Mouse (Mus musculus) CH12.LX (cell line): ENCODE data around the gene Rnf6.

Source experiments
- CTCF ChIP-seq, 2 experiments: IDR thresholded peaks in 1 of 2; conservative IDR thresholded peaks in 1 of 2; 2 replicates each; pipeline ENCODE4 v1.5.1; 2011 to 2012; ENCODE audit warnings: low read depth in 2 of 2, low read length in 2 of 2, improper control_type of control experiment in 1 of 2, inconsistent platforms in 1 of 2, mild to moderate bottlenecking in 1 of 2, moderate library complexity in 1 of 2
- EP300 ChIP-seq: IDR thresholded peaks from 2 replicates; pipeline ENCODE4 v1.6.1; 2011; ENCODE audit warnings: low read length, improper control_type of control experiment
- ETS1 ChIP-seq: conservative IDR thresholded peaks from 2 replicates; pipeline ENCODE4 v1.6.1; 2012; ENCODE audit warnings: low read depth, mild to moderate bottlenecking, inconsistent platforms, low read length, improper control_type of control experiment, moderate library complexity
- GABPA ChIP-seq: IDR thresholded peaks from 2 replicates; pipeline ENCODE4 v1.6.1; 2012; ENCODE audit warnings: low read depth, low read length, improper control_type of control experiment, inconsistent platforms; ENCODE audit not compliant: insufficient replicate concordance
- IRF4 ChIP-seq: IDR thresholded peaks from 2 replicates; pipeline ENCODE4 v1.6.1; 2014; ENCODE audit warnings: low read depth, mild to moderate bottlenecking, inconsistent platforms, low read length, improper control_type of control experiment
- KAT2A ChIP-seq: IDR thresholded peaks from 2 replicates; pipeline ENCODE4 v1.6.1; 2012; ENCODE audit warnings: low read length, improper control_type of control experiment, inconsistent platforms; ENCODE audit not compliant: insufficient replicate concordance
- POLR2A ChIP-seq: IDR thresholded peaks from 2 replicates; pipeline ENCODE4 v1.6.1; 2011; ENCODE audit warnings: low read depth, mild to moderate bottlenecking, improper control_type of control experiment, low read length
- TCF12 ChIP-seq: IDR thresholded peaks from 2 replicates; pipeline ENCODE4 v1.6.1; 2014; ENCODE audit warnings: low read depth, mild to moderate bottlenecking, inconsistent platforms, low read length, improper control_type of control experiment
- UBTF ChIP-seq: IDR thresholded peaks from 2 replicates; pipeline ENCODE4 v1.6.1; 2012; ENCODE audit warnings: low read depth, mild to moderate bottlenecking, inconsistent platforms, low read length, improper control_type of control experiment, moderate library complexity
- USF1 ChIP-seq: IDR thresholded peaks from 2 replicates; pipeline ENCODE4 v1.6.1; 2014; ENCODE audit warnings: low read depth, mild to moderate bottlenecking, inconsistent platforms, low read length, improper control_type of control experiment
- ZNF384 ChIP-seq: IDR thresholded peaks from 2 replicates; pipeline ENCODE4 v1.6.1; 2012; ENCODE audit warnings: low read depth, low read length, improper control_type of control experiment, inconsistent platforms

- no peak for TF ChIP-seq CTCF (conservative IDR thresholded peaks at IDR 0.05 in 1 of 2, IDR thresholded peaks at IDR 0.05 in 1 of 2; ENCODE audit: low read depth in 2 of 2, low read length in 2 of 2)
- no peak for TF ChIP-seq POLR2A
- no peak for TF ChIP-seq KAT2A
- no peak for TF ChIP-seq USF1
- TF ChIP-seq GABPA = no peak
- no peak for TF ChIP-seq ZNF384
- no peak for TF ChIP-seq EP300
- TF ChIP-seq IRF4 = no peak
- no peak for TF ChIP-seq TCF12
- TF ChIP-seq ETS1 = no peak
- TF ChIP-seq UBTF = no peak
Measured at GRCm38 (mm10) chr5:146247709-146248108, 26.4 kb upstream of the Rnf6 start.
